Mouse (Mus musculus) adrenal gland, postnatal 0 days (tissue): Measurements from ENCODE around the gene Olfr638. TPM values are rescaled to one million over a fixed set of nuclear protein-coding genes. Genes with fewer than 3 reads are reported as not detected.

ENCODE experiments used
- polyA plus RNA-seq: library from polyadenylated mRNA; unstranded; fragments of >200 nt; fragmentation: Nextera tagmentation; extraction: Ambion mirVana; gene quantifications from 2 replicates; pipeline ENCODE4 v1.2.1, GENCODE M21; 2015

Gene Olfr638
- not detected in 2 replicates for polyA plus RNA-seq

GRCm38 (mm10) chr7:103998446-103998845, at the start of gene Olfr638:
Gene Olfr638, plus strand, starts transcription at chr7:103998746.

GRCm38 (mm10) chr7:103970852-103971251, 27.7 kb upstream of the Olfr638 start, which contains the start of gene Olfr635:
Gene Olfr635, plus strand, starts transcription at chr7:103971152.

GRCm38 (mm10) chr7:104017203-104017602, 18.7 kb downstream of the Olfr638 start, which contains the start of gene Olfr639:
Gene Olfr639, minus strand, starts transcription at chr7:104017303.

GRCm38 (mm10) chr7:104025473-104025872, 26.9 kb downstream of the Olfr638 start, which contains the start of gene Olfr640:
Gene Olfr640, minus strand, starts transcription at chr7:104025573.

GRCm38 (mm10) chr7:104035145-104035544, 36.6 kb downstream of the Olfr638 start, which contains the start of gene Olfr641:
Gene Olfr641, plus strand, starts transcription at chr7:104035445.

GRCm38 (mm10) chr7:104052566-104052965, 54.0 kb downstream of the Olfr638 start, which contains the start of gene Olfr642:
Gene Olfr642, minus strand, starts transcription at chr7:104052666.

Other genes starting within 250 kb of the Olfr638 start
- gene Olfr630, start 241.4 kb upstream of the Olfr638 start, polyA plus RNA-seq: not detected in 2 replicates
- not detected in 2 replicates for gene Olfr69, start 227.2 kb upstream of the Olfr638 start, polyA plus RNA-seq
- gene Olfr68, start 219.0 kb upstream of the Olfr638 start, polyA plus RNA-seq: not detected in 2 replicates
- gene Olfr67, start 206.9 kb upstream of the Olfr638 start, polyA plus RNA-seq: not detected in 2 replicates
- gene Hbb-bt, start 184.8 kb upstream of the Olfr638 start, polyA plus RNA-seq: 3,147 and 3,744 TPM in 2 replicates
- 10,926 and 17,452 TPM in 2 replicates for gene Hbb-bs, start 170.7 kb upstream of the Olfr638 start, polyA plus RNA-seq
- gene Hbb-bh2, start 158.2 kb upstream of the Olfr638 start, polyA plus RNA-seq: not detected in 2 replicates
- 0.39 TPM in 1 of 2 replicates, not detected in the other for gene Hbb-bh1, start 155.6 kb upstream of the Olfr638 start, polyA plus RNA-seq
- 2.0 and 5.8 TPM in 2 replicates for gene Hbb-y, start 145.5 kb upstream of the Olfr638 start, polyA plus RNA-seq
- gene Olfr66, start 112.5 kb upstream of the Olfr638 start, polyA plus RNA-seq: not detected in 2 replicates
- gene Olfr64, start 104.3 kb upstream of the Olfr638 start, polyA plus RNA-seq: not detected in 2 replicates
- not detected in 2 replicates for gene Olfr65, start 95.3 kb upstream of the Olfr638 start, polyA plus RNA-seq
- not detected in 2 replicates for gene Olfr631, start 69.9 kb upstream of the Olfr638 start, polyA plus RNA-seq
- not detected in 2 replicates for gene Olfr632, start 64.4 kb upstream of the Olfr638 start, polyA plus RNA-seq
- not detected in 2 replicates for gene Olfr633, start 54.3 kb upstream of the Olfr638 start, polyA plus RNA-seq
- not detected in 2 replicates for gene Olfr635, start 27.6 kb upstream of the Olfr638 start, polyA plus RNA-seq
- not detected in 2 replicates for gene Olfr639, start 18.6 kb downstream of the Olfr638 start, polyA plus RNA-seq
- gene Olfr640, start 26.8 kb downstream of the Olfr638 start, polyA plus RNA-seq: not detected in 2 replicates
- gene Olfr641, start 36.7 kb downstream of the Olfr638 start, polyA plus RNA-seq: not detected in 2 replicates
- gene Olfr642, start 53.9 kb downstream of the Olfr638 start, polyA plus RNA-seq: not detected in 2 replicates
- not detected in 2 replicates for gene 4930516K23Rik, start 62.7 kb downstream of the Olfr638 start, polyA plus RNA-seq
- gene Olfr644, start 73.1 kb downstream of the Olfr638 start, polyA plus RNA-seq: not detected in 2 replicates
- not detected in 2 replicates for gene Olfr645, start 86.7 kb downstream of the Olfr638 start, polyA plus RNA-seq
- gene Olfr646, start 106.1 kb downstream of the Olfr638 start, polyA plus RNA-seq: not detected in 2 replicates
- gene Ubqln5, start 131.1 kb downstream of the Olfr638 start, polyA plus RNA-seq: not detected in 2 replicates
- not detected in 2 replicates for gene Olfr643, start 138.7 kb downstream of the Olfr638 start, polyA plus RNA-seq
- not detected in 2 replicates for gene Ubqln3, start 144.5 kb downstream of the Olfr638 start, polyA plus RNA-seq
- gene Ubqlnl, start 151.8 kb downstream of the Olfr638 start, polyA plus RNA-seq: not detected in 2 replicates
- gene Olfm5, start 166.1 kb downstream of the Olfr638 start, polyA plus RNA-seq: not detected in 2 replicates
- gene Olfr648, start 184.6 kb downstream of the Olfr638 start, polyA plus RNA-seq: 0.09 and 0.10 TPM in 2 replicates
- not detected in 2 replicates for gene Olfr649, start 197.2 kb downstream of the Olfr638 start, polyA plus RNA-seq
- gene Trim6, start 220.0 kb downstream of the Olfr638 start, polyA plus RNA-seq: 0.95 and 1.4 TPM in 2 replicates
- gene Trim34a, start 245.7 kb downstream of the Olfr638 start, polyA plus RNA-seq: 5.5 and 7.2 TPM in 2 replicates